Mouse (Mus musculus): ENCODE data around the gene Dip2b. TPM values are rescaled to one million over a fixed set of nuclear protein-coding genes. Genes with fewer than 3 reads are reported as not detected.

Gene Dip2b
- polyA plus RNA-seq, 1 experiment from 2014 or later, result 26.6 TPM

- Histone ChIP-seq H3K4me3 (no peak overlapping the region), H3K27me3 (no peaks in the 10 kb centered on the region), H3K9ac (replicated peaks) (no peak overlapping the region), H3K27ac (replicated peaks) (no peak overlapping the region), H3K36me3 (peaks cover 13% of the 10 kb centered on the region; the same call in 1 of the 2 replicates), H3K4me1 (peaks cover 14% of the 10 kb centered on the region), H3K4me2 (replicated peaks) (no peak overlapping the region), H3K9me3 (no peaks in the 10 kb centered on the region)
- 89% methylated on average over 3 of the region's 3 CpGs for WGBS
- no peak for ATAC-seq (ENCODE audit: low FRiP score, low read depth)
Observed at GRCm38 (mm10) chr15:100145917-100146316, 107.5 kb downstream of the Dip2b start.

- Histone ChIP-seq H3K27ac (replicated peaks) (0 out of 2 replicates have a peak overlapping the region, but pooled peaks have one; percentile 35), H3K9ac (replicated peaks) (no peak overlapping the region)
- WGBS, result 72% methylated on average over 4 of the region's 4 CpGs
Observed at GRCm38 (mm10) chr15:100150593-100150992, 112.1 kb downstream of the Dip2b start.

DNA sequence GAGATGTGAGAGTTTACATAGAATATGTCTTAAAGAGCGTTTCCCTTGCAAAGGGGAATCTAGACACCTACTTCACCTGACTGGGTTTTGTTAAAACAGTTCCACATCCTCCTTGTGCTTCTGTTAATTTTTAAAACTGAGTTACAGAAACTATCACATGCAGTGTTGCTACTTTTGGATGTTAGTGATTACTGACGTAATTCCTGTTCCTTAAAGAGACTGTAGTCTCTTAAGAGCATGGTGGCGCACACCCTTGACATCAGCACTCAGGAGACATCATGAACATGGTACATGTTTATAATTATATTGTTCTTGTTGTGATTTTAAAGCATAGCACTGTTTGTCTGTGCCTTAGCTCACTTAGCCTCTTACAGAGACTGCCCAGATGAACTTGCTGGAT, 113.9 kb downstream of the Dip2b start:
- H3K36me3 ChIP-seq, result peaks cover 39% of the 10 kb centered on the region
- H3K27ac ChIP-seq (replicated peaks), result no peak overlapping the region
- no peaks in the 10 kb centered on the region for H3K27me3 ChIP-seq
- no peak overlapping the region for H3K4me2 ChIP-seq (replicated peaks)
- no peak for ATAC-seq (ENCODE audit: low FRiP score, low read depth)
- no peak overlapping the region for H3K4me3 ChIP-seq
- WGBS, result 97% methylated on average over 3 of the region's 3 CpGs
- H3K9ac ChIP-seq (replicated peaks), result no peak overlapping the region
- peaks cover 7% of the 10 kb centered on the region; the same call in 1 of the 2 replicates for H3K4me1 ChIP-seq
- no peaks in the 10 kb centered on the region for H3K9me3 ChIP-seq

More at GRCm38 (mm10) chr15:100150593-100150992, 112.1 kb downstream of the Dip2b start:
- Histone ChIP-seq H3K36me3 (peaks cover 22% of the 10 kb centered on the region), H3K4me2 (replicated peaks) (no peak overlapping the region), H3K9me3 (no peaks in the 10 kb centered on the region), H3K4me1 (peaks cover 11% of the 10 kb centered on the region), H3K27me3 (no peaks in the 10 kb centered on the region), H3K4me3 (no peak overlapping the region)
- no peak for ATAC-seq (ENCODE audit: low FRiP score, low read depth)

DNA sequence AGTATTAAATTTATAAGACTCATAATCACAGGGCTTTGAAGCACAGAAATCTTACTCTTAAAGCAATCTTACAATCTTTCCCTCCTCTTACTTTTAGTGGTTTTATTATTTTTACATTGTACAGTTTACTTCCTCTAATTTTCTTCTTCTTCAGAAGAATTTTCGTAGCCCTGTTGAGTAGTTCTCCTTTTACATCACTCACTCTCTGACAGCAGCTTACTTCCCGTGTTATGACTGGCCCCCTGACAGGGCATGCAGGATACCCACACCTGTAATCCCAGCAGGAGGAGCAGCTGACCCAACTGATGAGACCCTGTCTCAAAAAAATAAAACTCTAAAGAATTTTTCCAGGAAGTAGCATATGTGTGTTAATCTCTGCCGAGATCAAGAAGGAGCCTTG, 114.6 kb downstream of the Dip2b start:
- no peak overlapping the region for H3K4me3 ChIP-seq
- no peak overlapping the region for H3K9ac ChIP-seq (replicated peaks)
- peaks cover 7% of the 10 kb centered on the region; the same call in 1 of the 2 replicates for H3K4me1 ChIP-seq
- no peak overlapping the region for H3K4me2 ChIP-seq (replicated peaks)
- ATAC-seq (ENCODE audit: low FRiP score, low read depth), result no peak
- H3K9me3 ChIP-seq, result no peaks in the 10 kb centered on the region
- H3K27ac ChIP-seq (replicated peaks), result no peak overlapping the region
- H3K27me3 ChIP-seq, result no peaks in the 10 kb centered on the region
- peaks cover 46% of the 10 kb centered on the region for H3K36me3 ChIP-seq
- WGBS, result 90% methylated on average over 3 of the region's 3 CpGs

- H3K36me3 ChIP-seq, result peaks cover 67% of the 10 kb centered on the region
- ATAC-seq (ENCODE audit: low FRiP score, low read depth), result no peak
- no peaks in the 10 kb centered on the region for H3K9me3 ChIP-seq
- H3K4me2 ChIP-seq (replicated peaks), result no peak overlapping the region
- H3K4me3 ChIP-seq, result no peak overlapping the region
- WGBS, result 96% methylated on average over 4 of the region's 4 CpGs
- no peaks in the 10 kb centered on the region for H3K4me1 ChIP-seq
- no peak overlapping the region for H3K9ac ChIP-seq (replicated peaks)
- no peak overlapping the region for H3K27ac ChIP-seq (replicated peaks)
- H3K27me3 ChIP-seq, result no peaks in the 10 kb centered on the region
Observed at GRCm38 (mm10) chr15:100156095-100156707, 117.7 kb downstream of the Dip2b start.

GRCm38 (mm10) chr15:100156781-100157470, 118.5 kb downstream of the Dip2b start:
- Histone ChIP-seq H3K27ac (replicated peaks) (no peak overlapping the region), H3K4me3 (no peak overlapping the region), H3K9me3 (no peaks in the 10 kb centered on the region), H3K27me3 (no peaks in the 10 kb centered on the region), H3K4me2 (replicated peaks) (no peak overlapping the region), H3K9ac (replicated peaks) (no peak overlapping the region), H3K4me1 (no peaks in the 10 kb centered on the region), H3K36me3 (peaks cover 71% of the 10 kb centered on the region)
- ATAC-seq (ENCODE audit: low FRiP score, low read depth), result no peak
- 88% methylated on average over 10 of the region's 10 CpGs for WGBS

GRCm38 (mm10) chr15:100158985-100159384, 120.5 kb downstream of the Dip2b start:
- no peak overlapping the region for H3K4me2 ChIP-seq (replicated peaks)
- no peaks in the 10 kb centered on the region for H3K27me3 ChIP-seq
- peaks cover 89% of the 10 kb centered on the region for H3K36me3 ChIP-seq
- no peak overlapping the region for H3K9ac ChIP-seq (replicated peaks)
- no peak overlapping the region for H3K27ac ChIP-seq (replicated peaks)
- H3K4me1 ChIP-seq, result no peaks in the 10 kb centered on the region
- H3K9me3 ChIP-seq, result no peaks in the 10 kb centered on the region
- 88% methylated on average over 10 of the region's 10 CpGs for WGBS
- H3K4me3 ChIP-seq, result no peak overlapping the region
- ATAC-seq (ENCODE audit: low FRiP score, low read depth), result no peak

DNA sequence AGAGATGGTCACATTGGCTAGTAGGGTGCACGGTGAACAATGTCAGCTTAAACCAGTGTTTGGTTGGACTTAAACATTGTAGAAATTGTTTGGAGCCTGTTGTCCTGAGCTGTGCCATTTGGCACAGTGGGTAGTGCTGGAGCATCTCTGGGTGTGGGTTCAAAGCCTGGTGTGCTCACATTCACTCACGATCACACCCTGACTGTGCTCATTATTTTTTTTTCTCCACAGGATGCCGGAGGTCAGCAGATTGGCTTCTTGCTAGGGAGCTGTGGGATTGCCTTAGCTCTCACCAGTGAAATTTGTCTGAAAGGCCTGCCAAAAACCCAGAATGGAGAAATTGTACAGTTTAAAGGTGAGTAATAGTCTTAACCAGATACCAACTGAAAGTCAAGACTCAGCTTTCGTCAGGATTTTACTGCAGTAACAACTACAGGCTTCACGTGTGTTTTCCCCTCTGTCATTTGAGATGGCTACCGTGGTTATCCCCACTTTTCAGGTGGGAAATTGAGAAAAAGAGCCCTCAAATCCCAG, 123.3 kb downstream of the Dip2b start:
- ATAC-seq (ENCODE audit: low FRiP score, low read depth), result no peak
- Histone ChIP-seq H3K4me2 (replicated peaks) (no peak overlapping the region), H3K4me3 (no peak overlapping the region), H3K4me1 (no peaks in the 10 kb centered on the region), H3K9ac (replicated peaks) (no peak overlapping the region), H3K36me3 (peaks cover 72% of the 10 kb centered on the region), H3K9me3 (no peaks in the 10 kb centered on the region), H3K27me3 (no peaks in the 10 kb centered on the region), H3K27ac (replicated peaks) (no peak overlapping the region)
- WGBS, result 89% methylated on average over 6 of the region's 6 CpGs

DNA sequence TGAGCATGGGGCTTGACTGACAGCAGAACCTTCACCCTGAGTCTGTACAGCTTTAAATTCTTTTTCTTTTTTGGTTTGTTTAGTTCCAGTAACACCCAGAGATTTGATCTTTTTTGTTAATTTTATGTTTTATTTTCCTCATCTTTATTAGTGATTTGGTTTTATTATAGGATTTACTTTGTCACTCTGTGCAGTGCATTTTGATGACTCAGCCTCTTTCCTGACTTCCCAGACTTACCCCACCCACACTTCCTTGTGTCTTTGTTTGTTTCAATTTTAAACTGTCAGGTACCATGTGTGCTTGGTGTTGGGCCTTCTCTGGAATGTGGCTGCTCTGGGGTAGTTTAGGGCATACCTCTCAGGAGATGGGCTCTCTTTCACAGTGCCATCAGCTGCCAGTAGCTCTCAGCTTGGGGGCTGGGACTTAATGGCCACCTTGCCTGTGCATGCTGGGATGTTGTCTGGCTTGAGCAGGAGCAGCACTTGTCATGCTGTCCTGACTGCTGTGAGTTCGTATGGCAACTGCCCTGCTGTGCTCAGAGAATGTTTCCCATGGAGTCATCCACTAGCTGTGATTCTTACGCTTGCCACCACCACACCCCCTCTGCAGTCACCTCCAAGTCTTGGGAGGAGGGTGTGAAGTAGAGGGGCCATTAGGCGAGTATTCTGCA, 125.1 kb downstream of the Dip2b start:
- ATAC-seq (ENCODE audit: low FRiP score, low read depth), result no peak
- Histone ChIP-seq H3K9ac (replicated peaks) (no peak overlapping the region), H3K27me3 (no peaks in the 10 kb centered on the region), H3K9me3 (no peaks in the 10 kb centered on the region), H3K4me2 (replicated peaks) (no peak overlapping the region), H3K4me1 (no peaks in the 10 kb centered on the region), H3K27ac (replicated peaks) (no peak overlapping the region), H3K4me3 (no peak overlapping the region), H3K36me3 (peaks cover 76% of the 10 kb centered on the region)
- 78% methylated on average over 3 of the region's 3 CpGs for WGBS

DNA sequence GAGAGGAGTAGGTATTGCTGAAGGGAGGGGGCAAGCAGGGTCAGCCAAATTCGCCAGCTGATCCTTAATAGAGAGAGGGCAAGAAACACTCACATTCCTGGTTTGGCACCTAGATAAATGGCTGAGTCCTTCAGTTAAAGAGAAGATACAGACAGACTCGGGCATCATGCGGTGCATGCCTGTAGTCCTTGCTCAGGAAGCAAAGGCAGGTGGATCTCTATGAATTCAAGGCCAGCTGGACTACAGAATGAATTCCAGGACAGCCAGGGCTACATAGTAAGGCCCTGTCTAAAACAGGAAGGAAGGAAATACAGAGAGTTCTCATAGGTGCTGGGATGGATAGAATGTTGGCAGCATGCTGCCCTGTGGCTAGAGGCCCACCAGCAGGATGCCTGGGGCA, 128.0 kb downstream of the Dip2b start:
- no peaks in the 10 kb centered on the region for H3K4me1 ChIP-seq
- H3K4me2 ChIP-seq (replicated peaks), result no peak overlapping the region
- 87% methylated on average over 3 of the region's 3 CpGs for WGBS
- peaks cover 80% of the 10 kb centered on the region for H3K36me3 ChIP-seq
- H3K9ac ChIP-seq (replicated peaks), result no peak overlapping the region
- no peaks in the 10 kb centered on the region for H3K9me3 ChIP-seq
- no peaks in the 10 kb centered on the region for H3K27me3 ChIP-seq
- ATAC-seq (ENCODE audit: low FRiP score, low read depth), result no peak
- no peak overlapping the region for H3K4me3 ChIP-seq
- H3K27ac ChIP-seq (replicated peaks), result no peak overlapping the region

DNA sequence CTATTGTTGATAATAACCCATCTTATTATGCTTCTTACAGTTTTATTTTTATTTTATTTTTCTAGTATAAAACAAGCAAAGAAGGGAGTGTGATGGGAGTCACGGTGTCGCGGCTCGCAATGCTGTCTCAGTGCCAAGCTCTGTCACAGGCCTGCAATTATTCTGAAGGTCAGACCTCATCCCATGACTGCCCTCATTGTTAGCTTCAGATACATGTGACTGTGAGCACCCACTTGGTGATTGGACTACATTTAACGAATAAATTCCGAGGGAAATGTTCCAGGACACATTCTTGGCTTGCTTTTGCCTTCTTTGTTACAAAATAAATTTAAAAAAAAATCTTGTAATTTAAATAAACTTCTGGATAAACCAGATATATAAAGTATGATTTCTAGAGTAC, 129.3 kb downstream of the Dip2b start:
- no peaks in the 10 kb centered on the region for H3K9me3 ChIP-seq
- peaks cover 76% of the 10 kb centered on the region for H3K36me3 ChIP-seq
- 89% methylated on average over 6 of the region's 6 CpGs for WGBS
- H3K4me1 ChIP-seq, result no peaks in the 10 kb centered on the region
- H3K9ac ChIP-seq (replicated peaks), result no peak overlapping the region
- H3K27me3 ChIP-seq, result no peaks in the 10 kb centered on the region
- H3K4me2 ChIP-seq (replicated peaks), result no peak overlapping the region
- no peak overlapping the region for H3K27ac ChIP-seq (replicated peaks)
- H3K4me3 ChIP-seq, result no peak overlapping the region
- no peak for ATAC-seq (ENCODE audit: low FRiP score, low read depth)

DNA sequence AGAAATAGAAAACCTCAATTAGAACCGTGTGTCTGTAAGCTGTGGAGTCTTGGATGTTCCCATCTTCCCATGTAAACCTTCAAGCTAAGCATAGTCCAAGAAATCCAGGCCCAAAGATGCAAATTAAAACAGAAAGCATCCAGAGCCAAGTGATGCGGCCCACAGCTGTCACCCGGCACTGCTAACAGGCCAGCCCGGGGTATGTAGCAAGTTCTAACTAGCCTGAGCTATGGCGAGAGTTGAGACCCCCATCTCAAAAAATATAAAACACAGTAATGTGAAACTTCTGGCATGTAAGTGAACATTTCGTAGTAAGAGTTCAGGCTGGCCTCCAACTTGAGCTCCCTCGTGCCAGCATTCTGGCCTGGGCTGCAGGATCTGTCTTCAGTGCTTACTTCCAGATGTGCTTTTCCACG, 129.7 kb downstream of the Dip2b start:
- 94% methylated on average over 8 of the region's 8 CpGs for WGBS
- ATAC-seq (ENCODE audit: low FRiP score, low read depth), result no peak
- Histone ChIP-seq H3K9ac (replicated peaks) (no peak overlapping the region), H3K27ac (replicated peaks) (no peak overlapping the region), H3K9me3 (no peaks in the 10 kb centered on the region), H3K4me1 (no peaks in the 10 kb centered on the region), H3K4me2 (replicated peaks) (no peak overlapping the region), H3K4me3 (no peak overlapping the region), H3K27me3 (no peaks in the 10 kb centered on the region), H3K36me3 (peaks cover 76% of the 10 kb centered on the region)
